Mouse (Mus musculus): ENCODE results near the gene Htra3.

Htra3 gene

DNA sequence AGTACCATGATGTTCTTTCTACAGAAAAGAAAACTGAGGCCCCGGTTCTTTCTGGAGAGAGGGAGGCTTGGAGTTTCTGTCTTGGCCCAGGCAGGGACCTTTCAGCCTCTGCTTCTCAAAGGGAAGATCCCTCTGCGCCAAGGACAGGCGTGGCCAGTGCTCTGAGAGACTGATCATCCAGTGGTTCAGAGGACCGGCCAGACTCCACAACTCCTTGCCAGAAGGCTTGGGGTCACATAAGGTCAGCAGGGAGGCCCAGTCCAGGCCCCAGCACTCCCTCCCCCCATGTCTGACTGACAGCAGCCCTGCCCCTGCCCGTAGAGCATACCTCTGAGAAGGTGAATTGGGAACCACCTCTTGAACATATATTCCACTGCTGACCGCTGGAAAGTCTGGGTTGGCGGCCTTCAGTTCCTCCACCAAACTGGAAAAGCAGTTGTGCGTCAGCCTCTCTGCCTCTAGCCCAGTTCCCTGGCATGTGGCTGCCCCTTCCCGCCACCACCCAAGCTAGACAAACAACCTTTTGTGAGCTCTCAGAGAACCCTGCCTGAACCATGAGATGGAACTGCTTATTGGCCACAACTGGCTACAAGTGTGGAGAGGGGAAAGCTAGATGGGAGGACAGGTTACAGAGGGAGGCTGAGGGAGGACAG, 25.7 kb downstream of the Htra3 start:
- DNase-seq (ENCODE audit: low spot score in 2 of 2): no peak

DNA sequence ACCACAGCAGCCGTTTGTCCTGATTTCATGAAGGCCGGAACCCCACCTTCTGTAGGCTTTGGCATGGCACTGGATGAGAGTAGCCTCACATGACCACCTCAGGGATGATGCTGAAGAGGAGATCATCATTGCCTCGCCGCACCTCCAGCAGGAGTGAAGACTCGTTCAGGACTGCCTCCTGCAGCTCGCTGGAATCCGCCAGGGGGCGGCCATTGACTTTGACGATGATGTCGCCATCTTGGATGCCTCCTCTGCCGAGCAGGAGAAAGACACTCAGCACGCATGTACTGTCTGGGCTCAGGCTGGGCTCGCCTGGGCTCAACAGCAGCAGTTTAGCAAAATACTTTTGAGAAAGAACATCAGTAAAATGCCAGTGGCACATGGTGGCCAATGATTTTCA, 26.7 kb downstream of the Htra3 start:
- DNase-seq (ENCODE audit: low spot score in 2 of 2): no peak

- no peak for DNase-seq (ENCODE audit: low spot score in 2 of 2)
These were observed 27.3 kb downstream of the Htra3 start for GRCm38 (mm10) chr5:35652319-35652718.

DNA sequence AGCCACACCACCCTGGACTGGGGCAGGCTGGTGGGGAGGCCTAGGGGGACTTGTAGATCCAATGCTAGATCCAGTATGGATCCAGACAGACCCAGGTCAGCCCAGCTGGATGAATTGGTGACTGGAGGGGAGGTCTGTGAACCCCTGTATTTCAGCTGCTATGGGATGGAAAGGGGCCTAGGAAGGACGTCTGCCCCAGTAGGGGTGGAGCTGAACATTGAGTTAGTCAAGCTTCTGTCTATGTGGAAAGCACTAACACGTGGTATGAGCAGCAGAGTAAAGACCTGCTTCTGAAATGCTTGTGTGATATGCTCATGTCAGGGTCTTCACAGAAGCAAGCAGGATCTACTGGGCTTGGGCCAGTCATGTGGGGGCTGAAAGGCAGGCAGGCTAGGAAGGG, 31.4 kb downstream of the Htra3 start:
- DNase-seq (ENCODE audit: low spot score in 2 of 2): no peak

- no peak for DNase-seq (ENCODE audit: low spot score in 2 of 2)
These were observed 32.0 kb downstream of the Htra3 start for GRCm38 (mm10) chr5:35647562-35647961.

GRCm38 (mm10) chr5:35646927-35647326, 32.7 kb downstream of the Htra3 start:
- DNase-seq (ENCODE audit: low spot score in 2 of 2): no peak

DNA sequence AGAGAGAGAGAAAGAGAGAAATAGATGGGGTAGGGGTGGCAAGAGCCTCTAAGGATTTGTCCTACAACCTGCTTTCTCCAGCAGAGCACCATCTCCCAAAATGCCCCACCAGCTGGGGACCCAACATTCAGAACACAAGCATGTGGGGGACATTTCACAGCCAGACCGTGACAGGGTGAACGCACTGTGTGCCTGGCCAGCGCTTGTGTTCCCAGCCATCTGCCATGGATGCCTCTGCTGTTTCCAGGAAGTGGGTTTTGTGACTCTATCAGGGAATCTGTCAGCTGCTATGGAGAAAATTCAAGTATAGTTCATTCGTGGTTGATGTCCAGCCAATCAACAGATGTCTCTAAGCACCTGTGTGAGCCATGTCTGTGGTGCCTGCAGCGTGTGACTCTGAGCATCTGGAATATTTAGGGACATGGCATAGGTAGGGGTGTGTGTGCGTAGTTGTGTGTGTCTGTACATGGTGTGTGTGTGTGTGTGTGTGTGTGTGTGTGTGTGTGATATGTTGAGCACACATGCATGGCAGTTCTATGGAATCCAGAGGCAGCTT, 33.6 kb downstream of the Htra3 start:
- no peak for DNase-seq (ENCODE audit: low spot score in 2 of 2)

GRCm38 (mm10) chr5:35644082-35644481, 35.5 kb downstream of the Htra3 start:
- no peak for DNase-seq (ENCODE audit: low spot score in 2 of 2)

DNA sequence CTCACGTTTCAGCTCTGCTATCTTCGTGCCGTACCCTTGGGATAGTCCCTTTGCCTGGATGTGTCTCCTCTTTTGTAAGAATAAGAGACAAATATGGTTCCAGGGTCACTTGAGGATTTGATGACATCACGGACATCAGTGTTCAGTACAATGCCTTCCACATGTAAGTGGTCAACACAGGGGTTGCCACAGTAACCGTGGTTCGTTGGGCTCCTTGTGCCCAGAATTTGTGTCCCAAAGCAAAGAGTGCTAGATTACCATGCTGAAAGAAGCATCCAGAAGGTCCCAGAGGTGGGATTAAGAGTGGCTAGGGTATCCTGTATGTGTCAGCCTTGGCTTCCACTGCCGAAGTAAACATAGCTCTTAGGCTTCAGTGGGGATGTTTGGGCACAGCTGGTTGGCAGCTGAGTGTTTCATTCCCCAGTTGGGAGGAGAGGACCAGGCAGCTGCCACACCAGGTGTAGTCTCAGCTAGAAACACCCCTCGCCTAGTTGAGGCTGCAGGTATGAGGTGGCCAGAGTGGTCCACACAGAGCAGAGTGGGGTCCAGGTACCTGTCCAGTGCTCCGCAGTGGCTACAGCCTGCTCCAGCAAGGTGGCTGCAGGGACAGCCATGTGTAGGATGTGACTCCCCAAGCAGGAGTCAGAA, 36.1 kb downstream of the Htra3 start:
- DNase-seq (ENCODE audit: low spot score in 2 of 2): no peak

GRCm38 (mm10) chr5:35641961-35642584, 37.5 kb downstream of the Htra3 start:
- no peak for DNase-seq (ENCODE audit: low spot score in 2 of 2)

DNA sequence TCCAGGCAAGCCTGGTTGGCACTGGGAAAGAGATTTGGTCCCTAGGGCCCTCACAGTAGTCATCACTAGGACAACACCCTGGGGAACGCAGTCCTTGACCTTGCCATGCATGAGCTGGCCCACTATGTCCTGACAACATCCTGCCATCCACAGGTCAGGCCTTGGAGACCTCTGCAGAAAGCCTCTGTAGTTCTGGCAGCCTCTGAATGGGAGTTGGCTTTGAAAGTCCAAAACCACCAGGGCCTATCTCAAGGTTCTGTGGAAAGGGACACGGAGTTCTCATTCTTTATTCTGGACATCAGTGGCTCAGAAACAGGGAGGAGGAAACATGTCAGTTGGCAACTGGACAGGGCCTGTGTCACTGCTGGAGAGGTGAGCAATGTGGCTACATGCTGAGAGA, 43.6 kb downstream of the Htra3 start:
- DNase-seq (ENCODE audit: low spot score in 2 of 2): no peak

DNA sequence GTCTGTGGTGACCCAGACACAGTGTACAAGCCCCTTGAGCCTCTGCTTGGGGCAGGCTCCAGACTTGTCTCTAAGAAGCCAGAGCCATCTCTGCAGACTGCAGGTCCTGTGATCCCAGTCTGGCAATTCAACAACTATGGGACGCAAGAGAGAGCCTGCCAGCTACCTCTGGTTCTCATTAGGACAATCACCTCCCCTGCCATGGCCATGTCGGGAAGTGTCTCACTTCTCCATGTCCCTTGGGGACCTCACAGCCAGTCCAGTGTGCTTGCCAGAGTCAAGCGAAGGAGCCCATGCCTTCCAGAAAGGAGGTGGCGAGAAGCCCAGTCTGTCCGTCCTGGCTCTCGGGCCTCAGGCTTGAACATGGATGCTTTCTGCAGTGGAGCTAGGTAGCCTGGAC, 46.7 kb downstream of the Htra3 start:
- no peak for DNase-seq (ENCODE audit: low spot score in 2 of 2)

DNA sequence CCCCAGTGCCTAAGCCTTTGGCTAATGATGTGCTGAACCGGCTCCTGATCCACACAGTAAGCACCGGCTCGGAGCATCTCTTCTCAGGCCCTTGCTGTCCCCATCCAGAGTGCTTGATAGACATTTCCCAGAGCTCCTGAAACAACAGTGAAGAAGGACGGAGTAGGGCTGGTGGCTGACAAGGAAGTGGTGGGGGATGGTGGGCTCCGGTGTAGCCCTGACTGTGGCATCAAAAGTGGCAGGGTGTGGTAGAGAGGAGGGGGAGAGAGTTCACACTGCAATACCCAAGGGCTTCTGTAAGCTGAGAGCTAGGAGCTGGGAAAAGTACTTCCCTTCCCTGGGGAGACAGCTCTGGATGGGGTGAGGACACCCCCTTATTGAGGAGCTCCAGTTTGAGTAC, 47.8 kb downstream of the Htra3 start:
- no peak for DNase-seq (ENCODE audit: low spot score in 2 of 2)

GRCm38 (mm10) chr5:35631224-35631623, 48.4 kb downstream of the Htra3 start:
- DNase-seq (ENCODE audit: low spot score in 2 of 2): no peak

DNA sequence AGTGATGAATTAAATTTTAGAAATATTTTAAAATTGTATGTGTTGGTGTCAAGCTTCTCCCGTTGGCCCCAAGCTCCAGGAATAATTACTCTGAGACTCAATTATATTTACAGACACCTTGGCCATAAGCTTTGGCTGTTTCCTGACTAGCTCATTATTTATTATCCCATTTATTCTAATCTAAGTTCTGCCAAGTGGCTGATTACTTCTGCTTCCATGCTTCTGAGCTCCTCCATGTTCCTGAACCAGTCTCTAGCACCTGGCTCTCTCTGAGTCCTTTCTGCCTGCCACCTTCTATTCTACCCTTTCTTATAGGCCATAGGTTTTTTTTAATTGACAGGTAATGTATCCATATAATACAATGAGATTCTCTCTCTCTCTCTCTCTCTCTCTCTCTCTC, 48.9 kb downstream of the Htra3 start:
- DNase-seq (ENCODE audit: low spot score in 2 of 2): no peak

GRCm38 (mm10) chr5:35629333-35629732, 50.2 kb downstream of the Htra3 start:
- no peak for DNase-seq (ENCODE audit: low spot score in 2 of 2)

- no peak for DNase-seq (ENCODE audit: low spot score in 2 of 2)
These were observed 50.9 kb downstream of the Htra3 start for GRCm38 (mm10) chr5:35628685-35629084.

DNA sequence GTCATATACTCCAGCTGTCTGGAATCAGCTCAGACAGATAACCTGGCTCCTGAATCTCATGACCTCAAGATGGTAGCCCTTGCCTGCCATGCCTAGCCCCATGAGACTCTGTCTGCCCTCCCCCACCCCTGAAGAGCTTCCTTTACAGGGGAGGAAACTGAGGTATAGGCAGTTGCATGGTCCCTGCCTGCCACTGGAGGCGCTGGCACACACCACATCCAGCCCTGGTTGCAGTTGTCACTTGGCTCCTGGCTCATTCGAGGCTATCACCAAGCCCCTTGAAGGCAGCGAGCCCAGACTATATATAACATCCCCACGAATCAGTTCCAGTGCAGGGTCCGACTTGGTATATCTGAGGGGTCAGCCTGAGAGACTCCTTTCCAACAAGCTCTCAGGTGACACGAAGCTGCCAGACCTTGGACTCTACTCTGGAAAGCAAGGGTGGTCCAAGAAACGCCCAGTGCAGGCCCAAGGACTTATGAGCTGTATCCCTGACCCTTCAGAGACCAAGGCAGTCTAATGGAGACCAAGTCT, 52.2 kb downstream of the Htra3 start:
- DNase-seq (ENCODE audit: low spot score in 2 of 2): no peak

DNA sequence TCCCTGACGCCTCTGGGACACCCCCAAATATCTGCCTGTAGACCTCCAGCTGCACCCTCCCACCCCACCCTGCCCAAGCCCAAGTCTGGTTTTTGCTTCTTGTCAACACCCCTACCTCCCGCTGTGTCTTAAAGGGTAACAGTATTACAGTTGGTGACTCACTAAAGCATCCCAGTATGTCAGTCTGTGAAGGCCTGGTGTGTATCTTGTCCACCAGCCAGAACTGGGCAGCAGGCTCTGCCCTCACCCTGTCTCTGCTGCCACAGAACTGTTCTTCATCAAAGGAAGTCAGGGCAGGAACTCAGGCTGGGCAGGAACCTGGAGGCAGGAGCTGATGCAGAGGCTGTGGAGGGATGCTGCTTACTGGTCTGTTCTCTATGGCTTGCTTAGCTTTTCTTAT, 53.2 kb downstream of the Htra3 start:
- no peak for DNase-seq (ENCODE audit: low spot score in 2 of 2)

DNA sequence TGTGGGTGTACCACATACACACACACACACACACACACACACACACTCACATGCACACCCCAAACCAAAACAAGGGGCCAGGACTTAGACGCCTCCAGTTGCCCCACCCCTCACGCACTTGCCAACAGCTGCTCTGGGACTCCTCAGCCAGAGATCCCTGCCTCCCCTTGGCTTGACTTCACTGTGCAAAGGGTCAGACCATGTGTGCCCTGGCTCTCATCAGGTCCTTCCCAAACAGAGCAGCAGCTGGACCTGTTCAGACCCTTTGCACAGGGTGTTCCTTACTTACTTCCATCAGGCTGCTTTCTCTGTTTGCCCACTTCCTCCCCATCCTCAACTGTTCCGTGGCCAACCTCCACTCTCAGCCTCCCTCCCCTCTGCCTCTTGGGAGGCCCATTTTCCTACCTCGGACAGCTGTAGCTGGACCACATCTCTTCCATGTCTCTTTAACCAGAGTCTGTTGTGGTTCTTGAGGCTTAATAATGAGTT, 54.8 kb downstream of the Htra3 start:
- DNase-seq (ENCODE audit: low spot score in 2 of 2): no peak

GRCm38 (mm10) chr5:35623831-35624230, 55.8 kb downstream of the Htra3 start:
- no peak for DNase-seq (ENCODE audit: low spot score in 2 of 2)

- no peak for DNase-seq (ENCODE audit: low spot score in 2 of 2)
These were observed 58.5 kb downstream of the Htra3 start for GRCm38 (mm10) chr5:35621114-35621513.

GRCm38 (mm10) chr5:35616943-35617342, 62.6 kb downstream of the Htra3 start:
- DNase-seq (ENCODE audit: low spot score in 2 of 2): no peak
